Mouse (Mus musculus): Measurements from ENCODE around the gene Rngtt. TPM values are rescaled to one million over a fixed set of nuclear protein-coding genes. Genes with fewer than 3 reads are reported as not detected.
"Not testable (repeated sequence)": the region's sequence is repeated elsewhere in the genome, so short reads cannot be mapped to it uniquely, and the experiment has no call there.

Gene Rngtt
- polyA plus RNA-seq, 1 experiment from 2014 or later: 11.0 TPM

DNA sequence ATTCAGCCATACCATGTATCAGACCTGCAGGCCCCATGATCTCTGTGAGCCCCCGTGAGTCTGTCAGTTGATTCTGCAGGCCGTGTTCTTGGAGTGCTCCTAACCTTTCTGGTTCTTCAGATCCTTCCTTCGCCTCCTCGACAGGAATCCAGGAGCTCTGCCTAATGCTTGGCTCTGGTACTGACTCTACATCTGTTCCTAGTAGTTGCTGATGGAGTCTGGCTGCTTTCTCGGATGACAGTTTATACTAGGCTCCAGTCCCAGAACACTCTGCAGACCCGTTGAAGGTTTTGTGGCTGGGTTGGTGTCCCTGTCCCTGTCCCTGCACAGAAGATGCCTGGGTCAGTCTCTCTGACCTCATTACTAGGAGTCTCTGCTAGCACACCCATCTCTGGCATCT is 131.8 kb downstream of the Rngtt start:
- ATAC-seq (no peak), DNase-seq (ENCODE audit: low read depth, low spot score) (no peak)
- no peak for TF ChIP-seq CTCF (IDR thresholded peaks at IDR 0.05)
- in situ Hi-C loops (cut with MboI; ENCODE audit: low pct_unique_long_range_greater_than_20kb): no loop called here
- H3K27me3 ChIP-seq: no peaks in the 10 kb centered on the region
- ChIA-PET CTCF (no interaction called here), POLR2A (no interaction called here)

DNA sequence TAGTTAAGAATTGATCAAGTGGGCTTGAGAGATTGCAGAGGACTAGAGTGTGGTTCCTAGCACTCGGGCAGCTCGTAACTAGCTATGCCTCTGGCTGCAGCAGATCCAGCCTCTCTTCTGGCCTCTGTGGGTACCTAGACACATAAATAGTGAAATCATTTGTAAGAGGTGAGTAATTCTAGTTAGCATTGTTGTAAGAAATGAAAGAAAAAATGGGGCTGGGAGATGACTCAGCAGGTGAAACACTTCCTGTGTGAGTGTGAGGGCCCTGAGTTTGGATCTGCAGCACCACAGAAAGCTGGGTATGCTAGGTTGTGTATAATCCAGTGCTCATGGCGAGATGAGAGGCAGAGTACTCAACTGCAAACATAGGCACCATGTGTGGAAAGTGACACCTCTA is 136.2 kb downstream of the Rngtt start:
- H3K27me3 ChIP-seq: no peaks in the 10 kb centered on the region
- TF ChIP-seq CTCF (IDR thresholded peaks at IDR 0.05): no peak
- ChIA-PET POLR2A (no interaction called here), CTCF (interaction anchor here (0.8 kb wide), 1 partner anchor 9 kb away, joined by 3 read pairs; no protein-coding TSS in a partner anchor)
- DNase-seq (ENCODE audit: low read depth, low spot score) (no peak), ATAC-seq (peak; percentile 91)
- in situ Hi-C loops (cut with MboI; ENCODE audit: low pct_unique_long_range_greater_than_20kb): no loop called here

GRCm38 (mm10) chr4:33446881-33447280 is 136.8 kb downstream of the Rngtt start:
- in situ Hi-C loops (cut with MboI; ENCODE audit: low pct_unique_long_range_greater_than_20kb): no loop called here
- DNase-seq (ENCODE audit: low read depth, low spot score): no peak
- no peaks in the 10 kb centered on the region for H3K27me3 ChIP-seq
- no peak for TF ChIP-seq CTCF (IDR thresholded peaks at IDR 0.05)
- ATAC-seq: peak; percentile 85
- POLR2A ChIA-PET: no interaction called here
- CTCF ChIA-PET: interaction anchor here (0.8 kb wide), 1 partner anchor 9 kb away, joined by 3 read pairs; no protein-coding TSS in a partner anchor

GRCm38 (mm10) chr4:33450356-33450755 is 140.2 kb downstream of the Rngtt start:
- DNase-seq (ENCODE audit: low read depth, low spot score); ATAC-seq; CTCF ChIA-PET; in situ Hi-C loops (cut with MboI; ENCODE audit: low pct_unique_long_range_greater_than_20kb); H3K27me3 ChIP-seq; POLR2A ChIA-PET: not testable (repeated sequence)

DNA sequence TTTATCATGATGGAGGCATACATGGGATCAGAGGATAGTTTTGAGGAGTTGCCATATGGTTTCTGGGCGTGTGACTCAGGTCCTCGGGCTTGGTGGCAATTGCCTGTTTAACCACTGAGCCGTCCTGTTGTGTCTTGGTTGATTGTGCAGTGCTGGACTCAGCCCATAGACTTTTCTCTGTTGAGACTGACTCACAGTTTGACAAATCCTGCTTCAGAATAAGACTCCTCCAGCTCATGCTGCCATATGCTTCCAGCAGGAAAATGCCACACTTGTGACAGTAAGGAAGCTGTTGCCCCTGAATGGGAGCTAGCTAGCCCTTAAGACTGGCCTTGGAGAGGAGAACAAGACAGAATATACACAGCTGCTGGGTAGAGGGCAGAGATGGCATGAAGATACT is 149.7 kb downstream of the Rngtt start:
- ATAC-seq: no peak
- DNase-seq (ENCODE audit: low read depth, low spot score): no peak
- in situ Hi-C loops (cut with MboI; ENCODE audit: low pct_unique_long_range_greater_than_20kb): no loop called here
- CTCF ChIA-PET: no interaction called here
- TF ChIP-seq CTCF (IDR thresholded peaks at IDR 0.05): no peak
- POLR2A ChIA-PET: no interaction called here
- H3K27me3 ChIP-seq: no peaks in the 10 kb centered on the region

- ChIA-PET POLR2A (no interaction called here), CTCF (no interaction called here)
- DNase-seq (ENCODE audit: low read depth, low spot score): no peak
- no peak for TF ChIP-seq CTCF (IDR thresholded peaks at IDR 0.05)
- in situ Hi-C loops (cut with MboI; ENCODE audit: low pct_unique_long_range_greater_than_20kb): no loop called here
- no peaks in the 10 kb centered on the region for H3K27me3 ChIP-seq
- no peak for ATAC-seq
Measured at GRCm38 (mm10) chr4:33464432-33464831, 154.3 kb downstream of the Rngtt start.

GRCm38 (mm10) chr4:33465871-33466270 is 155.8 kb downstream of the Rngtt start:
- ATAC-seq (no peak), DNase-seq (ENCODE audit: low read depth, low spot score) (no peak)
- TF ChIP-seq CTCF (IDR thresholded peaks at IDR 0.05): no peak
- no peaks in the 10 kb centered on the region for H3K27me3 ChIP-seq
- in situ Hi-C loops (cut with MboI; ENCODE audit: low pct_unique_long_range_greater_than_20kb): no loop called here
- ChIA-PET POLR2A (no interaction called here), CTCF (no interaction called here)

- ChIA-PET CTCF (interaction anchor here (1.3 kb wide), 1 partner anchor 10 kb away, joined by 5 read pairs; no protein-coding TSS in a partner anchor), POLR2A (no interaction called here)
- in situ Hi-C loops (cut with MboI; ENCODE audit: low pct_unique_long_range_greater_than_20kb): no loop called here
- no peaks in the 10 kb centered on the region for H3K27me3 ChIP-seq
- DNase-seq (ENCODE audit: low read depth, low spot score) (peak; percentile 24), ATAC-seq (peak; percentile 71)
- TF ChIP-seq CTCF (IDR thresholded peaks at IDR 0.05): no peak
Measured at GRCm38 (mm10) chr4:33466970-33467399, 156.9 kb downstream of the Rngtt start.

- ATAC-seq (no peak), DNase-seq (ENCODE audit: low read depth, low spot score) (no peak)
- ChIA-PET CTCF (interaction anchor here (1.3 kb wide), 1 partner anchor 9 kb away, joined by 5 read pairs; no protein-coding TSS in a partner anchor), POLR2A (no interaction called here)
- no peak for TF ChIP-seq CTCF (IDR thresholded peaks at IDR 0.05)
- in situ Hi-C loops (cut with MboI; ENCODE audit: low pct_unique_long_range_greater_than_20kb): no loop called here
- H3K27me3 ChIP-seq: no peaks in the 10 kb centered on the region
Measured at GRCm38 (mm10) chr4:33467627-33468026, 157.5 kb downstream of the Rngtt start.

- in situ Hi-C loops (cut with MboI; ENCODE audit: low pct_unique_long_range_greater_than_20kb): no loop called here
- TF ChIP-seq CTCF (IDR thresholded peaks at IDR 0.05): no peak
- no peaks in the 10 kb centered on the region for H3K27me3 ChIP-seq
- ChIA-PET POLR2A (no interaction called here), CTCF (interaction anchor here (1.3 kb wide), 1 partner anchor 8 kb away, joined by 5 read pairs; no protein-coding TSS in a partner anchor)
- DNase-seq (ENCODE audit: low read depth, low spot score): no peak
- no peak for ATAC-seq
Measured at GRCm38 (mm10) chr4:33468151-33468550, 158.0 kb downstream of the Rngtt start.

- ATAC-seq: no peak
- ChIA-PET POLR2A (no interaction called here), CTCF (interaction anchor here (0.7 to 1.4 kb wide), 2 partner anchors 9 kb away, joined by 3 read pairs; no protein-coding TSS in a partner anchor)
- no peaks in the 10 kb centered on the region for H3K27me3 ChIP-seq
- DNase-seq (ENCODE audit: low read depth, low spot score): no peak
- TF ChIP-seq CTCF (IDR thresholded peaks at IDR 0.05): no peak
- in situ Hi-C loops (cut with MboI; ENCODE audit: low pct_unique_long_range_greater_than_20kb): no loop called here
Measured at GRCm38 (mm10) chr4:33470671-33471302, 160.7 kb downstream of the Rngtt start.

Data from Patski (cell line).